Mouse (Mus musculus) liver, embryonic 14.5 days (tissue): ENCODE results near the gene Slc25a4.

Experiments used
- CTCF ChIP-seq: IDR thresholded peaks from 2 replicates; pipeline ENCODE4 v1.5.1; 2016; ENCODE audit warnings: antibody characterized with exemption, low read depth, control low read depth
- EP300 ChIP-seq: IDR thresholded peaks from 2 replicates; pipeline ENCODE4 v1.6.1; 2016; ENCODE audit warnings: antibody characterized with exemption, low read depth

- no peak for TF ChIP-seq CTCF
- no peak for TF ChIP-seq EP300
Observed at GRCm38 (mm10) chr8:46213971-46214480, 2.9 kb upstream of the Slc25a4 start.
